Mouse (Mus musculus): ENCODE measurements around the gene Ttc8. TPM values are rescaled to one million over a fixed set of nuclear protein-coding genes. Genes with fewer than 3 reads are reported as not detected.

Ttc8 gene
- polyA plus RNA-seq, 1 experiment from 2014 or later: 33.3 TPM

- ATAC-seq (ENCODE audit: low FRiP score): no peak; the same call in 1 of the 2 replicates
- Histone ChIP-seq H3K4me1 (replicated peaks; ENCODE audit: control insufficient read depth, insufficient read depth, low read length) (peaks cover 6% of the 10 kb centered on the region), H3K4me2 (replicated peaks) (no peak overlapping the region), H3K27ac (peak overlapping the region; percentile 73), H3K9me3 (ENCODE audit: control insufficient read depth, low read length) (no peaks in the 10 kb centered on the region), H3K36me3 (replicated peaks; ENCODE audit: control insufficient read depth, insufficient read depth) (no peaks in the 10 kb centered on the region), H3K27me3 (ENCODE audit: control insufficient read depth, insufficient read depth, low read length) (no peaks in the 10 kb centered on the region), H3K4me3 (replicated peaks; ENCODE audit: low read length) (no peak overlapping the region), H3K9ac (no peak overlapping the region)
- no peak for DNase-seq (ENCODE audit: low spot score)
- WGBS: 48% methylated on average over 3 of the region's 3 CpGs
These were observed 71.4 kb downstream of the Ttc8 start for GRCm38 (mm10) chr12:98991830-98992216.

- H3K4me3 ChIP-seq (replicated peaks; ENCODE audit: low read length): no peak overlapping the region
- H3K4me2 ChIP-seq (replicated peaks): no peak overlapping the region
- no peaks in the 10 kb centered on the region for H3K27me3 ChIP-seq (ENCODE audit: control insufficient read depth, insufficient read depth, low read length)
- ATAC-seq (ENCODE audit: low FRiP score) (no peak), DNase-seq (ENCODE audit: low spot score) (no peak)
- H3K27ac ChIP-seq: no peak overlapping the region
- peaks cover 6% of the 10 kb centered on the region for H3K4me1 ChIP-seq (replicated peaks; ENCODE audit: control insufficient read depth, insufficient read depth, low read length)
- WGBS: 92% methylated on average over 2 of the region's 2 CpGs
- no peaks in the 10 kb centered on the region for H3K36me3 ChIP-seq (replicated peaks; ENCODE audit: control insufficient read depth, insufficient read depth)
- H3K9ac ChIP-seq: no peak overlapping the region
- no peaks in the 10 kb centered on the region for H3K9me3 ChIP-seq (ENCODE audit: control insufficient read depth, low read length)
These were observed 73.4 kb downstream of the Ttc8 start for GRCm38 (mm10) chr12:98993736-98994135.

DNA sequence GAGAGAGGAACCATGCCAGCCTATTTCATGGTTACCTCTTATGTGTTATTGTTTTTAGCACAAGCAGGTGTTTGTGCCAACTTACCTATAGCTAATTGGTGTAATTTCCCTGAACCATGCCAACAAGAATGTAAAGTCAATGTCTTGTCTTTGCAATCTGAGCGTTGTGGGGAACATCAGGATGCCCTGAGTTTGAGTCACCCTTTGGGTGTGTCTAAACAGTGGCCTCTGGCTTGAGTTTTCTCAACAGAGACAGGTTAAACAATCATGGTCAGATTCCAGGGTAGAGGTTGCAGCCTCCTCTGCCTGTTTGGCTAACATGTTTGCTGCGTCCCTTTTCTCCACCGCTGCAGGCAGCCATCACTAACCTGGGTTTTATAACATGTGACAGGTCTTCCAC, 74.0 kb downstream of the Ttc8 start:
- DNase-seq (ENCODE audit: low spot score) (no peak), ATAC-seq (ENCODE audit: low FRiP score) (no peak)
- no peak overlapping the region for H3K4me2 ChIP-seq (replicated peaks)
- no peak overlapping the region for H3K4me3 ChIP-seq (replicated peaks; ENCODE audit: low read length)
- no peaks in the 10 kb centered on the region for H3K9me3 ChIP-seq (ENCODE audit: control insufficient read depth, low read length)
- H3K9ac ChIP-seq: no peak overlapping the region
- H3K27ac ChIP-seq: no peak overlapping the region
- 78% methylated on average over 3 of the region's 3 CpGs for WGBS
- no peaks in the 10 kb centered on the region for H3K36me3 ChIP-seq (replicated peaks; ENCODE audit: control insufficient read depth, insufficient read depth)
- H3K27me3 ChIP-seq (ENCODE audit: control insufficient read depth, insufficient read depth, low read length): no peaks in the 10 kb centered on the region
- H3K4me1 ChIP-seq (replicated peaks; ENCODE audit: control insufficient read depth, insufficient read depth, low read length): peaks cover 6% of the 10 kb centered on the region

DNA sequence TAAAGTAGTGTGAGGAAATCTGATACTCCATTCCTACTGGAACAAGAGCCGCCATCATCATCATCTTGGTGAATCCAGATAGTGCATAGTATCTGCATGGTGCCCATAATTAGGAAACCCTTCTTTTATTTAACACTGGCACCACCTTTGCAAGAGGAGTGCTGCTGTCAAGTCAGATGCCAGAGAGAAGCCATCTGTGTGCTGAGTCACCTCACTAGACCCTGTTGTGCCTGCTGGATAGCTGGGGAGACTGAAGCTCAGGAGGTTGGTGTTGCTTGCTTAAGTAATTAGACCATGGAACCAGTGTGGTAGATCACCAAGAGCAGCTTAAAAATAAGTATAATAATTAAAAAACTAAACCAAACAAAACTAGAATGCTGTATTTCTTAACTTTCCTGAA, 75.5 kb downstream of the Ttc8 start:
- Histone ChIP-seq H3K36me3 (replicated peaks; ENCODE audit: control insufficient read depth, insufficient read depth) (no peaks in the 10 kb centered on the region), H3K4me1 (replicated peaks; ENCODE audit: control insufficient read depth, insufficient read depth, low read length) (peaks cover 6% of the 10 kb centered on the region), H3K4me3 (replicated peaks; ENCODE audit: low read length) (no peak overlapping the region), H3K27ac (no peak overlapping the region), H3K4me2 (replicated peaks) (no peak overlapping the region), H3K9me3 (ENCODE audit: control insufficient read depth, low read length) (no peaks in the 10 kb centered on the region), H3K9ac (no peak overlapping the region), H3K27me3 (ENCODE audit: control insufficient read depth, insufficient read depth, low read length) (no peaks in the 10 kb centered on the region)
- WGBS: 95% methylated on average over 1 of the region's 1 CpGs
- no peak for DNase-seq (ENCODE audit: low spot score)
- ATAC-seq (ENCODE audit: low FRiP score): no peak

DNA sequence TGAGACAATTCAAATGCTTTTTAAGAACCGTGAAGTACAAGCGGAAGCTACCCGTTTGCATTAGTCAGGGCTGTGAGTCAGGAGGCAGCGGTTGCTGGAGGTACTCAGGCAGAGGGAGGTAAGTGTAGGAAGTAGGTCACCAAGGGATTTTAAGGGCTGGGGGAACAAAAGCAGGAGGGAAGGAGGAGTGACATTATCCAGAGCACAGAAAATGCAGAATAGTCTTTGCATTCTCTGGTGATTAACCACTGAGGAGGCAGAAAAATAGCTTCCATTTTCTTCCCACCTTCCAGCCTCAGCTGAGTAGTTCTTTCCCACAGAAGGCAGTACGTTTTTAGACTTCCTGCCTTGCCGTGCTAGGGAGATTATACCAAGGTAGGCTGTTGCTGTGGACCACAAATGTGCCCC, 76.2 kb downstream of the Ttc8 start:
- H3K36me3 ChIP-seq (replicated peaks; ENCODE audit: control insufficient read depth, insufficient read depth): no peaks in the 10 kb centered on the region
- WGBS: 38% methylated on average over 6 of the region's 6 CpGs
- ATAC-seq (ENCODE audit: low FRiP score): no peak
- no peak overlapping the region for H3K4me3 ChIP-seq (replicated peaks; ENCODE audit: low read length)
- DNase-seq (ENCODE audit: low spot score): no peak
- H3K27ac ChIP-seq: 0 out of 2 replicates have a peak overlapping the region, but pooled peaks have one; percentile 14
- H3K9me3 ChIP-seq (ENCODE audit: control insufficient read depth, low read length): no peaks in the 10 kb centered on the region
- peaks cover under 1% of the 10 kb centered on the region; the same call in 1 of the 2 replicates for H3K4me1 ChIP-seq (replicated peaks; ENCODE audit: control insufficient read depth, insufficient read depth, low read length)
- H3K27me3 ChIP-seq (ENCODE audit: control insufficient read depth, insufficient read depth, low read length): no peaks in the 10 kb centered on the region
- no peak overlapping the region for H3K4me2 ChIP-seq (replicated peaks)
- no peak overlapping the region for H3K9ac ChIP-seq

DNA sequence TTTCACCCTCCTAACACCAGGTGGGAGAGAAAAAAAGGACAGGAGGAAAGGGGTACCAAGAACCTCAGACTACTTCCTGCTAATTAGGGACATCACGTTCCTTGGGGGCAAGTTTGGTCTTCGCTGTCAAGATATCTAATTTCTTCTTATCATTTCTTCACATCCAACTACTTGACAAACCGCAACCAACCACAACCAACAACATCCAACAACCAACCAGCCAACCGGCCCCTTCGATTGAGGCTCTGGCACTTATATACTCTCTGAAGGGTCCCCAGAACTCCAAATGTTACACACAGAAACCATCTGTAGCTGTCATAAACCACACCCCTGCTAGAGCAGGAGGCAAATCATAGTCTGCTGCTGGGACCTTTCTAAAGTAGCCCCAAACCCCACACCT, 76.7 kb downstream of the Ttc8 start:
- H3K36me3 ChIP-seq (replicated peaks; ENCODE audit: control insufficient read depth, insufficient read depth): no peaks in the 10 kb centered on the region
- ATAC-seq (ENCODE audit: low FRiP score) (no peak), DNase-seq (ENCODE audit: low spot score) (no peak)
- WGBS: 95% methylated on average over 5 of the region's 5 CpGs
- no peak overlapping the region for H3K27ac ChIP-seq
- H3K4me1 ChIP-seq (replicated peaks; ENCODE audit: control insufficient read depth, insufficient read depth, low read length): no peaks in the 10 kb centered on the region; the same call in 1 of the 2 replicates
- H3K4me2 ChIP-seq (replicated peaks): no peak overlapping the region
- no peak overlapping the region for H3K9ac ChIP-seq
- H3K27me3 ChIP-seq (ENCODE audit: control insufficient read depth, insufficient read depth, low read length): no peaks in the 10 kb centered on the region
- no peaks in the 10 kb centered on the region for H3K9me3 ChIP-seq (ENCODE audit: control insufficient read depth, low read length)
- H3K4me3 ChIP-seq (replicated peaks; ENCODE audit: low read length): no peak overlapping the region

DNA sequence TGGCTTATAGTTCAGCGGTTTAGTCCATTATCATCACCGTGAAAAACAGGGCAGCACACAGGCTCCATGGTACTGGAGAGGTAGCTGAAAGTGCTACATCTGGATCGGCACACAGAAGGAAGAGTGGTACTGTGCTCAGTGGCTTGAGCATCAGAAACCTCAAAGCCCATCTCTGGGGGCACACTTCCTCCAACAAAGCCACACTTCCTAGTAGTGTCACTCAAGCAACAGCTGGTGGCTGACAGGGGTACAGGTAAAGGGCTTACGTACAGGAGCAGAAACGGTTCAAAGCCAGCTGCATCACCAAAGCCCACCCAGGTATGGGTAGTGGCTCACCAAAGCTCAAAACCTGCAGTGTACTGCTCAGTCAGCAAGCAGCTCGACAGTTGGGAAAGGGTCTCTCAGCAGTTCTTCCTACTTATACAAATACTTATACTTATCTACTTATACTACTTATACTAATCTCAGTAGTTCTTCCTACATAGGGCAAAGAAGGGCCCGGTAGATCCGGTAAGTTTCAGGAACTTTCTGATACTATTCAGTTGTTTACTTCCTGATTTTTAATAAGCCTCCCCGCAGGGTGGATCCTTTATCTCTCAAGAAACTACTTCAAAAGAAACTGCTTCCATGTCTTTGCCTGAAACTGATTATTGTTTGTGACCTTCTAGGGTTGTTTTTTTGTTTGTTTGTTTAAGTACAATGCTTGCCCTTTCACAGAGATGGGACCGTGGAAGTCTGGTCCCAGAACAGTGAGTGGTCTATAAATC, 78.5 kb downstream of the Ttc8 start:
- WGBS: 90% methylated on average over 10 of the region's 10 CpGs

GRCm38 (mm10) chr12:99000310-99000709, 79.9 kb downstream of the Ttc8 start:
- no peak overlapping the region for H3K4me2 ChIP-seq (replicated peaks)
- no peaks in the 10 kb centered on the region for H3K27me3 ChIP-seq (ENCODE audit: control insufficient read depth, insufficient read depth, low read length)
- no peak for DNase-seq (ENCODE audit: low spot score)
- no peaks in the 10 kb centered on the region; the same call in 1 of the 2 replicates for H3K4me1 ChIP-seq (replicated peaks; ENCODE audit: control insufficient read depth, insufficient read depth, low read length)
- WGBS: 81% methylated on average over 2 of the region's 2 CpGs
- no peak overlapping the region for H3K4me3 ChIP-seq (replicated peaks; ENCODE audit: low read length)
- H3K9me3 ChIP-seq (ENCODE audit: control insufficient read depth, low read length): no peaks in the 10 kb centered on the region
- no peaks in the 10 kb centered on the region for H3K36me3 ChIP-seq (replicated peaks; ENCODE audit: control insufficient read depth, insufficient read depth)
- H3K9ac ChIP-seq: no peak overlapping the region
- no peak overlapping the region for H3K27ac ChIP-seq
- no peak for ATAC-seq (ENCODE audit: low FRiP score)

More for the DNA sequence above, 78.5 kb downstream of the Ttc8 start:
- H3K36me3 ChIP-seq (replicated peaks; ENCODE audit: control insufficient read depth, insufficient read depth): no peaks in the 10 kb centered on the region
- H3K9me3 ChIP-seq (ENCODE audit: control insufficient read depth, low read length): no peaks in the 10 kb centered on the region
- no peak for ATAC-seq (ENCODE audit: low FRiP score)
- no peak overlapping the region for H3K27ac ChIP-seq
- H3K27me3 ChIP-seq (ENCODE audit: control insufficient read depth, insufficient read depth, low read length): no peaks in the 10 kb centered on the region
- no peaks in the 10 kb centered on the region; the same call in 1 of the 2 replicates for H3K4me1 ChIP-seq (replicated peaks; ENCODE audit: control insufficient read depth, insufficient read depth, low read length)
- DNase-seq (ENCODE audit: low spot score): no peak
- H3K4me3 ChIP-seq (replicated peaks; ENCODE audit: low read length): no peak overlapping the region
- H3K4me2 ChIP-seq (replicated peaks): no peak overlapping the region
- H3K9ac ChIP-seq: no peak overlapping the region

DNA sequence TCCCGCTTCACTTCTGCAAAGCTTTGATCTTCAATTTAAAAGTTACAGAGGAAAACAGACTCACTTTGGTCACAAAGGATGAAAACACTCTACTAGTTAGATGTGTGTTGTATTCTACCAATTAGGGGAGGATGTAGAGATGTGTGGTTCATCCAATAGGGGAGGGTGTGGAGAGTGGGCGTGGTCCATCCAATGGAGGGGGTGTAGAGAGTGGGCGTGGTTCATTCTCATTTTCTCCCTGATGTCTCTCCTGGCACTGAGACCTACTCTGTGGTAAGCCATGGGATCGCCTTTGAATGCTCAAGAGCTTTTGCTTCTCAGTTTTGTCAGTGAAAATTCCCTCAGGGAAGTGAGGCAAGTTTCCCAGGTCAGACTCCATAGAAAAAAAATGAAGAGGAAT, 82.7 kb downstream of the Ttc8 start:
- H3K27ac ChIP-seq: no peak overlapping the region
- no peaks in the 10 kb centered on the region for H3K4me1 ChIP-seq (replicated peaks; ENCODE audit: control insufficient read depth, insufficient read depth, low read length)
- no peak overlapping the region for H3K4me2 ChIP-seq (replicated peaks)
- ATAC-seq (ENCODE audit: low FRiP score) (no peak), DNase-seq (ENCODE audit: low spot score) (no peak)
- H3K9me3 ChIP-seq (ENCODE audit: control insufficient read depth, low read length): no peaks in the 10 kb centered on the region
- H3K27me3 ChIP-seq (ENCODE audit: control insufficient read depth, insufficient read depth, low read length): no peaks in the 10 kb centered on the region
- H3K36me3 ChIP-seq (replicated peaks; ENCODE audit: control insufficient read depth, insufficient read depth): no peaks in the 10 kb centered on the region
- WGBS: 83% methylated on average over 4 of the region's 4 CpGs
- H3K4me3 ChIP-seq (replicated peaks; ENCODE audit: low read length): no peak overlapping the region
- no peak overlapping the region for H3K9ac ChIP-seq

Data from hindbrain, embryonic 14.5 days (tissue).